Comparison of ENCODE assay signal across 7 mouse cellular contexts in the genomic region with DNA sequence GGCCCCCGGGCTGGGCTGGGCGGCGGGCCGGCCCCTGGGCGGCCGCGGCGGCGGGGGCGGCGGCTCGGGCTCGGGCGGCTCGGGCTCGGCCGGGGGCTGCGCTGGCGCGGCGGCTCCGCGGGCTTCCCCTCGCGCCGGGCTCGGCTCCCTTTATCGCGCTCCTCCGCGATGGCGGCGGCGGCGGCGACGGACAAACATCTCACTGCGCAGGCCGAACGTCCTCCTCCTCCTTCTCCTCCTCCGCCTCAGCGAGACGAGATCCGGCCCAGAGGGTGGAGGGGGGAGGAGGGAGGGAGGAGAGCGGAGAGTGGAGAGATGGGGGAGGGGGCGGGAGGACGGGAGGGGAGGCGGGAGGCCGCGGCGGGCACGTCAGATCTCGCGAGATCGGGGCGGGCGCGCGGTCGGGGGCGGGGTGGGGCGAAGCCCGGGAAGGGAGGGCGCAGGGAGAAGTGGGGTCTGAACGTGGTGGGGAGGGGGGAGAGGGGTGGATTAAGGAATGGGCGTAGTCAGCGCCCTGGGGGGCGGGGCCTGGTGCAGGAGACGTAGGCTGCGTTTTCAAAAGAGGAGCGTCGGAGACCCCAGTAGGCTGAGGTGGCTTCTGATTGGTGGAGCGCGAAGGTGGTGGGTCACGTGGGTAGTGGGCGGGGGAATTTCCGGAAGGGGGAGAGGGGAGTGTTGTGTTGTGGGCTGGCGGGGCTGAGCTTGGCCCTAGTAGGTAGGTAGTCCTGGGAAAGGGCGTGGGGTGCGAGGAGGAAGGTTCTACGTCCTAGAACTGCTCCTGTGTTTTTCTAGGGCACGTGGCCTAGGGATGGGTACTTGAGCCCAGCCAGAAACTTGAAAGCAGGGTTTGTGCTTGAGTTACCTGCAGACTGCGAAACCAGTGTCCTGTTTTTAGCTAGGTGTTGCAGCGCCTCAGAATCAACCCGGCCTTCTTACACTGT. TPM values are rescaled to one million over a fixed set of nuclear protein-coding genes. Genes with fewer than 3 reads are reported as not detected.
DNase-seq lines count a peak whose midpoint lies in the region; ATAC-seq lines count a peak whose summit lies in the region.

Cul3 (minus strand) TSS at position 45 of the 941 bp plus-strand sequence.

- H3K4me3 ChIP-seq in intestine, embryonic 16.5 days (ENCODE audit: low read length), result peak within 1 kb of the TSS; percentile 95
- H3K4me3 ChIP-seq in midbrain, embryonic 11.5 days (ENCODE audit: low read depth, low read length), result peak within 1 kb of the TSS; percentile 86

- H3K4me2 ChIP-seq in intestine, embryonic 16.5 days (ENCODE audit: low read depth, low read length), result peak within 1 kb of the TSS; percentile 81
- H3K4me2 ChIP-seq in midbrain, embryonic 11.5 days, result peak within 1 kb of the TSS; percentile 88

- under 1% methylated on average over 65 of the region's 85 CpGs for WGBS in intestine, embryonic 16.5 days
- under 1% methylated on average over 51 of the region's 85 CpGs for WGBS in midbrain, embryonic 11.5 days

- H3K4me1 ChIP-seq in intestine, embryonic 16.5 days (ENCODE audit: control insufficient read depth, insufficient read depth, low read length), result peaks cover 8% of the 10 kb centered on the region
- peaks cover 2% of the 10 kb centered on the region; the same call in 1 of the 2 replicates for H3K4me1 ChIP-seq in midbrain, embryonic 11.5 days (ENCODE audit: control insufficient read depth, insufficient read depth, low read length)

- no peaks in the 10 kb centered on the region for H3K36me3 ChIP-seq in intestine, embryonic 16.5 days (ENCODE audit: control insufficient read depth, insufficient read depth, low read length)
- no peaks in the 10 kb centered on the region for H3K36me3 ChIP-seq in midbrain, embryonic 11.5 days (ENCODE audit: control insufficient read depth, insufficient read depth, low read length)

- intact Hi-C loops in left cerebral cortex, postnatal 36 days (cut with DNase I), result loop anchor here (10.0 kb wide), 1 partner anchor 556 kb away; no protein-coding TSS in a partner anchor

- H3K27me3 ChIP-seq in intestine, embryonic 16.5 days (replicated peaks; ENCODE audit: control insufficient read depth, insufficient read depth, low read length), result no peaks in the 10 kb centered on the region
- H3K27me3 ChIP-seq in midbrain, embryonic 11.5 days (ENCODE audit: control insufficient read depth, insufficient read depth, low read length), result no peaks in the 10 kb centered on the region

- no peaks in the 10 kb centered on the region for H3K9me3 ChIP-seq in intestine, embryonic 16.5 days (ENCODE audit: control insufficient read depth, low read length)
- H3K9me3 ChIP-seq in midbrain, embryonic 11.5 days (ENCODE audit: control insufficient read depth, low read length), result no peaks in the 10 kb centered on the region

- peak within 1 kb of the TSS; percentile 98 for H3K27ac ChIP-seq in intestine, embryonic 16.5 days (ENCODE audit: low read length)
- H3K27ac ChIP-seq in midbrain, embryonic 11.5 days (ENCODE audit: low read depth, low read length), result peak within 1 kb of the TSS; percentile 97

- ATAC-seq in intestine, embryonic 16.5 days, result peak; percentile 94
- peak; percentile 98 for ATAC-seq in midbrain, embryonic 11.5 days (ENCODE audit: low FRiP score)

- peak; percentile 94 for DNase-seq in adrenal gland, adult 8-10 months
- peak; percentile 98 for DNase-seq in embryo, embryonic 9.5 days (ENCODE audit: extremely low spot score)
- peak; percentile 92 to 95 for DNase-seq in gastrocnemius, postnatal 4 days (ENCODE audit: low spot score in 2 of 2)
- peak; percentile 94 for DNase-seq in left cerebral cortex, postnatal 36 days (ENCODE audit: low spot score in 2 of 2)
- peak; percentile 99 for DNase-seq in midbrain, embryonic 11.5 days (ENCODE audit: low spot score, missing footprints)
- DNase-seq in skeletal muscle tissue, adult 2 months (ENCODE audit: low read depth, low spot score), result peak; percentile 98

- H3K9ac ChIP-seq in intestine, embryonic 16.5 days (ENCODE audit: low read depth, low read length), result peak within 1 kb of the TSS; percentile 99
- peak within 1 kb of the TSS; percentile 91 for H3K9ac ChIP-seq in midbrain, embryonic 11.5 days (ENCODE audit: low read length)

RNA-seq across cellular contexts. Expression of gene Cul3, which starts in this region (rescaled TPM):
- 100 to 1,000 TPM in 3 of 4 experiments, 10 to 100 TPM in 1; 94.0 to 137 (median 115) TPM for total RNA-seq in adrenal gland, adult 8-10 months (2022)
- 100 to 1,000 TPM; 119 to 137 TPM for total RNA-seq in gastrocnemius, postnatal 4 days (2021)
- polyA plus RNA-seq in intestine, embryonic 16.5 days (2015; fragmentation: Nextera tagmentation; extraction: Ambion mirVana), result 21.0 and 24.2 TPM in 2 replicates
- 100 to 1,000 TPM; 113 to 125 TPM for total RNA-seq in left cerebral cortex, postnatal 36 days (2021)
- 51.7 and 53.7 TPM in 2 replicates for polyA plus RNA-seq in midbrain, embryonic 11.5 days (2014; fragmentation: Nextera tagmentation; extraction: Ambion mirVana)

Comparison
In these comparisons a context has a peak if more than half of its experiments do, and no peak if none do; other contexts are left out.
1. Peak in every context shown above with its lines: DNase-seq, ATAC-seq, H3K4me3 ChIP-seq and H3K27ac ChIP-seq.